Mouse (Mus musculus): Measurements from ENCODE around the gene Sbno2.

DNA sequence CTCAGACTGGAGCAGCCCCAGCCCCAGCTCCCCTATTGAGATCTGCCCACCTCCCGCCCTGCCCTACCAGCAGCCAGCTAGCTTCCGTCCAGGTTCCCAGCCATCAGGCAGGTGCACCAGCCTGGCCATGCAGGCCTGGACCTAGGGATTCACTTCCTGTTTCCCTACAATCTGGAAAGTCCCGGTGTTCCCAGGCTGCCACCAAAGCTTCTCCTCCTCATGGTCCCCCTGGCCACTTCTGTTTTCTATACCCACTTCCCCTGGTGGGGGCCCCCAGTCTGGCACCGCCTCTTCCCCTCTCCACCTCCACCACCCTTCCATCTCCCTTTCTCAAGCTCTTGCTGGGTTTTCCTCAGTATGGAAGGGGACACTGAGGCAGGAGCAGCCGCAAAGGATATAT is at the start of gene Sbno2:
- TF ChIP-seq CTCF (IDR thresholded peaks at IDR 0.05; ENCODE audit: control insufficient read depth, insufficient read depth, insufficient read length) = no peak
- no peak for TF ChIP-seq MAX (IDR thresholded peaks at IDR 0.05)
- no peak for TF ChIP-seq USF1 (IDR thresholded peaks at IDR 0.05; ENCODE audit: low read depth)
- no peak for TF ChIP-seq CEBPB (IDR thresholded peaks at IDR 0.05; ENCODE audit: low read depth)
